Mouse (Mus musculus) embryonic fibroblast, embryonic 13.5 days (primary cell): ENCODE data around the gene Abcc10.

Experiments
- CTCF ChIP-seq: IDR thresholded peaks from 2 replicates; pipeline ENCODE4 v1.5.1; 2011; ENCODE audit warnings: mild to moderate bottlenecking, control low read depth, low read length, moderate library complexity, borderline replicate concordance; ENCODE audit not compliant: insufficient read depth
- POLR2A ChIP-seq: IDR thresholded peaks from 2 replicates; pipeline ENCODE4 v1.6.1; 2011; ENCODE audit warnings: low read depth, mild to moderate bottlenecking, control low read depth, low read length, moderate library complexity

DNA sequence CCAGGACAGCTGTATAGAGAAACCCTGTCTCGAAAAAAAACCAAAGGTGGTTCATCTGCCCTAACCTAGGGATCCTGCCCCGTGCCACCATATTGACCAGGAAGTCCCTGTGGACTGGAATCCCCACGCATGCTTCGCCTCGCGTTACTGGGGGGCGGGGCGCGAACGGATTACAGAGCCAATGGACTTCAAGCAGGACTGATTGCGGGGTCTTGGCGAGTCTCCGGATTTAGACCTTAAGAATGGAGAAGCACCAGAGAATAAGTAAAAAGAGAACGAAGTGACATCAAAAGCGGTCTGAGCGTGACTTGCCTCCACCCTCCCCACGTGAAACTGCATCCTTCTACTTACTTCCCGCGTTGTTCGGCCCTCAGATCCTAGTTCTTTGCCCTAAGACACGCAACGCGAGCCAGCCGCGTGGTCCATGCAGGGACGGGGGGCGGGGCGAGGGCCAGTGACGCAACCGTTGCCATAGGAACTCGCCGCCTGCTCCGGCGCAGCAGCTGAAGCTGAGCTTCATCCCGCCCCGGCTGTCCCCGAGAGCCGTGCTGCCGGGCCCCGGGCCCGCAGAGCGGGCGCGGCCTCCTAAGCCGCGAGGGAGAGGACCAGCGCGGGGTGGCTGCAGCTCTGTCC lies 74.6 kb downstream of the Abcc10 start, which contains the start of gene Lrrc73:
- TF ChIP-seq CTCF = no peak
- peak; percentile 49 for TF ChIP-seq POLR2A
